Mouse (Mus musculus) liver, embryonic 14.5 days (tissue): ENCODE data around the gene Hpdl.

Experiments
- CTCF ChIP-seq: IDR thresholded peaks from 2 replicates; pipeline ENCODE4 v1.5.1; 2016; ENCODE audit warnings: antibody characterized with exemption, low read depth, control low read depth
- EP300 ChIP-seq: IDR thresholded peaks from 2 replicates; pipeline ENCODE4 v1.6.1; 2016; ENCODE audit warnings: antibody characterized with exemption, low read depth

DNA sequence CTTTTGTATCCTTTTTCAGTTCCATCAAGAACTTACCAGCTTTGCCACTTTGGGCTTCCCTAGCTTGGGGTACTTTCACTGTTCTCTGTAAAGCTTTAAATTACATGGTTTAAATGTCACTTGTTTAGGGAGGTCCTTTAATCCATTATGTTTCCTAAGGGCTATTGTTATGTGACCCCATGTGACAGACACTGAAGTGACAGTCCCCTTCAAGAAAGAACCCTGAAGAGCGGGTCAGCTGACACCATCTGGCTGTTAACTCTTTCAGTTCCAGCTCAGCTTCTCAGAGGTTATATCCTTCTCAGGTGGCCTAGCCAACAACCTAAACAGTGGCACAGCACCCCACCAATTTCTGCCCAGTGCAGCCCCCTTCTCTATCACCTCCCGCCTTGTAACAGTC is 32.8 kb upstream of the Hpdl start:
- TF ChIP-seq EP300 = no peak
- no peak for TF ChIP-seq CTCF
